Mouse (Mus musculus): ENCODE results near the gene Chka. TPM values are rescaled to one million over a fixed set of nuclear protein-coding genes. Genes with fewer than 3 reads are reported as not detected.

The Chka gene
- total RNA-seq, 2 experiments from 2014 or later: 11.8 to 15.5 TPM

DNA sequence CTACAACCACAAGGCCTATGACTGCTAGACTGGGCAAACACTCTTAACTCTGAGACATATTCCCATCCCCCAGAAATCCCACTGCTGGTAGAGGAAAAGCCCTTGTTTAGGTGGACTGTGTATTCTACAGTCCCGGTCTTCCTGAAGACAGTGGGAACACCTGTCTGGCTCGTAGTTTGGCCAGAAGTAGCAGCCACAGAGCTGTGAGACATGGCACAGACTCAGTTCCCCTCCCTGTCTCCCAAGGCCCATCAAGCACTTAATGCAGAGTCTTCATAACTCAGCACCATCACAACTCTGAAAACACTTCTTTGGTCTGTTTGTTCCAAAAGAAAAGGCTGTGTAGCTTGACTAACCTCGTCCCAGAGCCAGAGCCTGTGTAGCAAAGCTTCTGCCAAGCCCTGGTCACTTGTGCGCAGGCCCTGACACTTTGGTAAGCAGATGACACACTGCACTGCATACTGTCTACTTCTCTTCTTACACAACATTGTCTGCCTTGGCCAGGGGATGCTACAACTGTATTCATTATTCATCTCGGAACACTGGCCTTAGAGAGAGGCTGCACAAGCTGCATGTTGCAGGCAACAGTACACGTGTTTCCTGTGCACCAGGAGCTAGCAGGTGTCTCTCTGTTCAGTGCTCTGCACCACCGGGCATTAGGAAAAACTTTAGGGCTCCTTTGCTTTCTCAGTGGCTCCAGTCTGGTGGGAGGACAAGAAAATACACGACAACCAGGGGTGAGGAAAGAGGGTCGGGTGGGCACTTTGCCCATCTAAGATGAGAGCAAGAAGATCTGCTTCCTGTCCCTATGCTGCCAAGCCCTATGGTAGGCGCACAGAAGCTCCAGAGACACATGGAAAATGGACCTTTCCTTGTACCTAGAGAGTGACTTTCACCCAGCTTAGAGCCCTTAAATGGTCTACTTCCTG, 4.6 kb upstream of the Chka start:
- no peak for DNase-seq

DNA sequence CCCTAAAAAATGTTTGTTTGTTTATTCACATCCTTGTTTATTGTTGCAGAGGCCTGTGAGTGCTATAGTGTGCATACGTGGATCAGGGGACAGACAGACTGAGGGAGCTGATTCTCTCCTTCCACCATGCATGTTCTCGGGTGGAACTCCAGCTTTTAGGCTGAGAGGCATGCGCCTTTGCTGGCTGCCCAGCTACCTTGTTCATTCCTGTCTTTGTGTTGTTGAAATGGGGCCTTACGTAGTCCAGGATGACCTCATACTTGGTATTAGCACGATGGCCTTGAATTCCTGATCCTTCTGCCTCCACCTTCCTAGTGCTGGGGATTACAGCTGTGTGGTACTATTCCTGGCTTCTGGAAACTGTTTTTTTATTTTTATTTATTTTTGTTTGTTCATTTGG, 3.9 kb upstream of the Chka start:
- DNase-seq: no peak

DNA sequence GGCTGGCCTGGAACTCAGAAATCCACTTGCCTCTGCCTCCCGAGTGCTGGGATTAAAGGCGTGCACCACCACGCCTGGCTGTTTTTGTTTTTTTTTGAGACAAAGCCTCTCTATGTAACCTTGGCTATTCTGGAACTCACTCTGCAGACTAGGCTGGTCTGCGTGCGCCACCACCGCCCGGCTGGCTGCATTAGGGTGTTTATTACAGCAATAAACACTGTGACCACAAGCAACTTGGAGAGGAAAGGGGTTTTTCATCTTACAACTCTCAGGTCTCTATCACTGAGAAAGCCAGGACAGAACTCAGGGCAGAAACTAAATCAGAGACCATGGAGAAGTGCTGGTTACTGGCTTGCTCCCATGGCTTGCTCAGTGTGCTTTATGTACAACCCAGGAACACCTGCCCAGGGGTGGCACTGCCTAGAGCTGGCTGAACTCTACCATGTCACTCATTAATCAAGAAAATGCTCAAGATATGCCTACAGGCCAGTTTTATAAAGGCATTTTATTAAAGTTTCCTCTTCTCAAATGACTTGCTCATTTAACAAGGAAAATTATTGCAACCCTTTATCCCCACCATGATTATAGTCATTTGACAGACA, 3.3 kb upstream of the Chka start:
- no peak for DNase-seq

DNA sequence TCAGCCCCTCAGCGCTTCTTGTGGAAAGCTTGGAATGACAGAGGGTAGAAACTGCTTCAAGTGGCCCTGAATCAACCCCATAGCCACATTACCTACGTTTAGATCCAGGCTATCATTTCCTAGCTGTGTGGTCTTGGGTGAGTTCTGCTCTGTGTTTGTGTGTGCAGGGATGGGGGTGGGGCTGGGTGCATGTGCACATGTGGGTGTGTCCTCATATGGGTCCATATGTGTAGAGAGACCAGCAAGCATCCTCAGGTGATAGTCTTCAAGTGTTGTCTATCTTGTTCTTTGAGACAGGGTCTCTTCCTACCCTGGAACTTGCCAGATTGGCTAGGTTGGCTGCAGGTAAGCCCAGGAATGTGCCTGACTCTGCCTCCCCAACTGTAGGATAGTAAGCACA, 2.3 kb upstream of the Chka start:
- no peak for DNase-seq

DNA sequence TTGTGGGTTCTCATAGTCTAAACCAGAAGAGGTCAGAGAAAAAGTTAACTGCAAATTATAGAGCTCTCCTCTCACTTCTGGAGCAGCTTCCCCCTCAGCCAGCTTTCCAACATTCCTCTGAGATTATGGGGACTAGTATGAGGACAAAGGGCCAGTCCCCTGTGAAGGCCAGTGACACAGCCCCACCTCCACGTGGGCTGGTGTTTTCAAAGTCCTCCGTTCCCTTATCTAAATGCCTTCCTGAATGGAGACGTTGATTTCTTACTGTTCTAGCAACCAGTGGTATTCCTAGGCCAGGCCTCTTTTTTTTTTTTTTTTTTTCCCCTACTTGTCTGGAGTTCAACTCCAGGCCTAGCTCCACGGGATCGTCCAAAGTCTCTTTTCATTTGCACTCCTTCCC, 1.5 kb upstream of the Chka start:
- DNase-seq: peak in 1 of 2 experiments; percentile 16

DNA sequence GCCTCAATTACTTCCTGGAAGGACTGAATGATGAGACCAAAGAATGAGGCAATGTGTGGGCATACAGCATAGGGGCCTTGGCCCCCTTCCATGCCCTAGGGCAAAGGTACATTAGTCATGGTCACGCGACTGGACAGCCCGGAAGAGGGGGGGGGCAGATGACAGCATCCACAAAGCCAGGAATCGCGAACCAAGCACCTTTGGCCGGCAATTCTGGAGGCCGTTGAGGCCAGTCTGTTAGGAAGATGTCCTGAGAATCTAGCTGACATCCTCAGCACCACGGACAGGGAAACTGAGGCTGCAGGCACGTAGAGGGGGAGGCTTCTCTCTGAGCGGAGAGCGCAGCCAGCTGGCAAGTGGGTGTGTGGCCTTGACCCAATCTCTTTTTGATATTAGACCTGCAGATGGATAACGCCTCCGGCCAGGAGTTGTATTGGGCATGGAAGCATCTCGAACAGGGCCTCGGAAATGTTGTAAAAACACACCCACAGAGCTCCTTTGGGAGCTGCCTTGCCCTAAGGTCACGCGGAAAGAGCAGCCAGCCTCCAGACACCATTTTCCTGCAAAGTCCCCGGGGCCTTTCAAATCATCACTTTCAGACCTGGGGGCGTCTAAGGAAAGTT, 615 bp upstream of the Chka start:
- DNase-seq: peak in 1 of 2 experiments; percentile 27

DNA sequence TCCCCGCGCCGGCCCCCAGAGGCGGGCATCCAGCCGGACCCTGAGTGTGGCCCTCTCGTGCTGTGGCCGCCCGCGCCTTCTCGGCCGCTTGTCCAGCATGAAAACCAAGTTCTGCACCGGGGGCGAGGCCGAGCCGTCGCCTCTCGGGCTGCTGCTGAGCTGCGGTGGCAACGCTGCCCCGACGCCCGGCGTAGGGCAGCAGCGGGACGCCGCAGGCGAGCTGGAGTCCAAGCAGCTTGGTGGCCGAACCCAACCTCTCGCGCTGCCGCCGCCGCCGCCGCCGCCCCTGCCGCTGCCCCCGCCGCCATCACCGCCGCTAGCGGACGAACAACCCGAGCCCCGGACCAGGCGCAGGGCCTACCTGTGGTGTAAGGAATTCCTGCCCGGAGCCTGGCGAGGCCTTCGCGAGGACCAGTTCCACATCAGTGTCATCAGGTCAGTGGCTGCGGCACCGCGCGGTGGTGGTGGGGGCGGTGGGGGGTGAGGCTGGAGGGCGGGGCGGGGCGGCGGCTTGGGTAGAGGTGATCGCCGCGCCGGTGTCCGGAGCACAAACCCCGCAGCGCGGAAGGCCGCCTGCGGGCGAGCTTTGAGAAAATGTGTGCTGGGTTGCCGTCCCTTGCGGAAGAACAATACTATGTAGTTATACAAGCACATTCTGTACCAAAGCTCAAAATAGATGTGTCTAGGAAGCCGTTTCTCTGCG, 557 bp downstream of the Chka start:
- DNase-seq: peak; percentile 50 to 71

DNA sequence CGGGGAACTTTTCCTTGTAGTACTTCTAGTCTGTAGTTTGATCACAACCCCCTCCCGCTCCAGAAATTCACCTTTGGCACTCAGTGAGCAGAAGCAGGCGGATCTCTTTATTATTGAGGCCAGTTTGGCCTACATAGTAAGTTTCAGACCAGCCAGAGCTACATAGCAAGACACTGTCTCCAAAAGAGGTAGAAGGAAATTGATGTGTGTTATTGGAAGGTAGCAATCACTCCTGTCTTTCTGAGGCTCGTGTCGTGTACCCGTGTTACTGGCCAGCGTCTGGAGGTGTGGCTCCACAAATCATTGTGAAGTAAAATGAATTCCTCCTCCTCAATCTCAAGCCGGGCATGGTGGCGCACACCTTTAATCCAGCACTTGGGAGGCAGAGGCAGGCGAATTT, 1.5 kb downstream of the Chka start:
- no peak for DNase-seq

DNA sequence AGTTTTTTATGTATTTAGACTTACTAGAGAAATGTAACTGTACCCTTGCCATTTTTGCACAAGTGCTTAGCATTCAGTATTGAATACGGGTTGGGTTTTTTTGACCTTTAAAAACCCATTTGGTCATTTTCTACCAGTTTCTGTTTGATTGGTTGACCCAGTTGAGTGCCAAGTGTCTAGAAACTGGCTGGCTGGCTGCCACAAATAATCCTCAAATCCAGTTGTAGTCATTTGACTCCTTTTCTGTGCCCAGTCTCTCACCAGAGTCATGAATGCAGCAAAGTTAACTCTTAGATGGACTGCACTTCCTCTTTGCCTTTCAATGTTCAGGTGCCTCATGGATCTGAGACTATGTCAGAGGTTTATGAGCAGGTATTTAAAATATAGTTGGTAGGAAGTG, 2.3 kb downstream of the Chka start:
- no peak for DNase-seq

DNA sequence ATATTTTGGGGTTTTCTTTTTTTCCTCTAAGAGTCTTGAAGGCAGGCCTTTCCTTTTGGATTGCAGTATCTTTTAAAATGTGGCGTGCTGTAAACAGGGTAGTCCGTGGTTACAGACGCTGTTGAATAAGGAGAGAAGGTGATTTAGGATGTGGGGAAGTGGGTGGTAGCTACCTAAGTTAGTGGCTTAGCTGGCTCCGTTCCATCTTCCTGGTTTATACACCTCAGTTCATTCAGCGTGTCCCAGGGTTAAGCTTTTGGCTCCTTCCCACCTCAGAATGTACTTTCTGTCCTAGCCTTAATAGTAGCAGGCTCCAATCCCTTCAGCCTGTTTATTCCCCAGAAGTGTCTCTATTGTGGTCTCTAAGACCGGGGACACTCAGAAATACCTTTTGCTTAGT, 3.5 kb downstream of the Chka start:
- DNase-seq: no peak

DNA sequence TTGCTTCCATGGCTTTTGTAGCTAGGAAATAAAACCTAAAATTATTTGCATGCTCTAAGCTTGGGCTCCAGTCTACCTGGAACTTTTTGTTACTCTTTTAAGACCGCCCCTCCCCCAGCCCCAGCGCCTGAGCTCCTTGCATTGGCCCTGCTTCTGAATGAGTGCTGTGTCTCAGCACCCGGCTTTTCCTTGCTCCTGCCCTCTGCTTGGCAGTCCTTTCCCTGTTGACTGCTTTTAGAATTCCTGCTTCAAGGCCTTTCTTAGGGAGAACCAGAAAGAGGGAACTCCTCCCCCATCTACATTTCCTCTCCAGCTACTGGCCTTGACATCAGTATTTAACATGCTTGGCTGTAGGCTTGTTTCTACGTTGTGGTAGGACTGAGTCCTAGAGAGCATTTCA, 4.0 kb downstream of the Chka start:
- no peak for DNase-seq

DNA sequence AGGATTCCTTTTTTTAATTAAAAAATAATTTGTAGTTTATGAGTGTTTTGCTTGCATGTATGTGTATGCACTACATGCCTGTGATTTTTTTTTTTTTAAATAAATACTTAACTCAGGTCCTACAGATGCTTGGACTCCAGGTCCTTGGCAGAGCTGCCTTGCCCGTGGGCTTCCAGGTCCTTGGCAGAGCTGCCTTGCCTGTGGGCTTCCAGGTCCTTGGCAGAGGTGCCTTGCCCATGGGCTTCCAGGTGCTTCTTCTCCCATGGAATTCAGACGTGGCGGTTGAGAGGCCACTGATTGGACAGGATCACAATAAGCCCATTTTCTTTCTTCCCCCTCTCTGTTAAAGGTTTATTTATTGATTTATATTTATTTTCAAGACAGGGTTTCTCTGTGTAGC, 5.6 kb downstream of the Chka start:
- DNase-seq: no peak

DNA sequence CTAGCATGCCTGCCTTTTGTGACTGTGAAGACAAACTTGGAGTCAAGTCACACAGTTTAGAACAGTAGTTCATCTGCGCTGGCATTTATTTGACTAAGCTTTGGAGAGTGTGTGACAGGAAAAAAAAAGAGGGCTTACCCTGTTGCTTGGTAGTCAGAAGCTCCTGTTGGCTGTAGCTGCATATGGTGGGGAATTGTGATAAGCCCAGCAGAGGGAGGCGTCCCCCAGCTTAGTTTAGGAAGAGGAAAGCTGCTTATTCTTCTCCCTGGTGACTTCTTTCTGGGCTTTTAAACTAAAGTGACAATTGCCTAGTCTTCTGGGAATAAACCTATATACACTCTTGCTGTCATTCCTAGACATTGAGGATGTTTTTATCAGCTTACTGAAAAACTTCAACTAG, 11.1 kb downstream of the Chka start:
- no peak for DNase-seq

DNA sequence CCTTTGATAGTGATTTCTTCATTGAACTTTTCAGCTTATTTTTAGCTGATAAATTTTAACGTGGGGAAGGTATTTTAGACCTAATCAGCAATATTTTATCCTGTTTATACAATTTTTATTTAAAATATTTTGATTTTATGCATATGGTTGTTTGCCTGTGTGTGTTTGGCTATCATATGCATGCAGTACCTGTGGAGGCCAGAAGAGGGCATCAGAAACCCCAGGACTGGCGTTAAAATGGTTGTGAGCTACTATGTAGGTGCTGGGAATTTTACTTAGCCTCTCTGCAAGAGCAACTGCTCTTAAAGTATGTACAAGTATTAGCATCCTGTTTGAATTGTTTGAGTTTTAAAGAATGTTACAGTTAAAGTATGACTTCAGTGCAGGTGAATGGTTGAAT, 13.4 kb downstream of the Chka start:
- DNase-seq: no peak

DNA sequence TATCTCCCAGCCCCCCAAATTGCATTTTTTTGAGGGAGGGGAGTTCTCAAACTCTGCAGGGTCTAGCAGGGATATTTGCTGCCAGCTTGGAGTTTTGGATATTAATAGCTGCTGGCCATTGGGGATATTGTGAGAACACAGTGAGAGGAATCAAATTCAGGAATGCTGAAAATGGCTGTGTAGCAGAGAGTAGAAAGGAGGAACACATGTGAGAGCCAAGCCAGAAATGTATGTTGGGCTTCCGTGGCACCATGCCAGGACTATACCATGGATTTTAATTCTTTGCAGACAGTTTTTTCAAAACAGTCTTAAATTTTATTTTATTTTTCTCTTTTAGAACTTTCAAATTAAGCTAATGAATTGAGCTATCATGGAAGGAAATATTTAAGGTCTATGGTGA, 16.7 kb downstream of the Chka start:
- no peak for DNase-seq

DNA sequence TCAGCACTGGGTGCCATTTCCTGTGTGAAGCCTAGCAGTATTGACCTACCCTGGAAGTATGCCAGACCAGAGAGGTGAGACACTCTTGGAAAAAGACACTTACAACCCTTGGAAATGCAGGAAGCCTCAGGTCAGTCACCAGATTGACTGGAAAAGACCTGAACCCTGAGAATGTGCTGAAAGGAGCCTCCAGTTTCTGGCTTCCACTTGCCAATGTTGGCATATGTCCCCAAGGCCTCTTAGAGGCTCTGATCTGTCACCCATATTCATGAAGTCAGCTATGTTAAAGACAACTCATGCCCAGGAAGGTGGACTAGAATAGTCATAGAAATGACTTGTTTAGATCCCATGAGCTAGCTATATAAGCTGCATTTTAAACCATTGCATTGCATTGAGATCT, 19.9 kb downstream of the Chka start:
- DNase-seq: no peak

DNA sequence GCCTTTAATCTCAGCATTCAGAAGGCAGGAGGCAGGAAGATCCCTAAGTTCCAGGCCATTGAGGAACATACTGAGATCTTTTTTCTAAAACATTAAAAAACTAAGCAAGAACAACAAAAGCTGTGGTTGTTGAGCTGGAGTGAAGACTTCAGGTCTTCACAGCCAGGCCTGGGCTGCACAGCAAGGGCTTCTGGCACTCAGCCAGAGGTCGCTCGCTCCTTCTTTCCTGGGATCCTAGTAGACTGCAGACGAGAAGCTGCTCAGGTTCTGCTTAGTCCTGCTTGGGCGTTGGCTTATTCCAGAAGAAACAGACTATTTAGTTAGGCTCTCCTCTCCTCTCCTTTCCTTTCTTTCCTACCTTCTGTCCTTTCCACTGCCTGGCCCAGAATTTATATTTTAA, 20.8 kb downstream of the Chka start:
- DNase-seq: no peak

DNA sequence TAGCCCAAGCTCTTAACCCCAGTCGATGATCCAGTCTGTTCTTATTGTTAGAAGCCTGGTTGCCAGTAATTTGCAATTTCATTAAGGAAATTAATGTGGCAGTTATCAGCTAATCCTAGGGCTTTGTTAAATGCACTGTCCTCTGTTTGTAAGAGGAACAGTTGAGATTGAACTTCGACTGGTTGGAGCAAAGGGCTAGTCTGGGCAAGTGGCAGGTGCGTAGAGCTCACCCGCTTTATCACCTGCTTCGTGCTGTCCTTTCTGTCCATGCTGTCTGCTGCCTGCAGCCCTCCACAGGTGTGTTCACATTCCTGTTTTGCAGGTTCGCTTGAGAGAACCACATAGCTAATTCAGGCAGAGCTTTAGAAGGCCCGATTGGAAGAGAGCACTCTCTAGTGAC, 23.5 kb downstream of the Chka start:
- no peak for DNase-seq

DNA sequence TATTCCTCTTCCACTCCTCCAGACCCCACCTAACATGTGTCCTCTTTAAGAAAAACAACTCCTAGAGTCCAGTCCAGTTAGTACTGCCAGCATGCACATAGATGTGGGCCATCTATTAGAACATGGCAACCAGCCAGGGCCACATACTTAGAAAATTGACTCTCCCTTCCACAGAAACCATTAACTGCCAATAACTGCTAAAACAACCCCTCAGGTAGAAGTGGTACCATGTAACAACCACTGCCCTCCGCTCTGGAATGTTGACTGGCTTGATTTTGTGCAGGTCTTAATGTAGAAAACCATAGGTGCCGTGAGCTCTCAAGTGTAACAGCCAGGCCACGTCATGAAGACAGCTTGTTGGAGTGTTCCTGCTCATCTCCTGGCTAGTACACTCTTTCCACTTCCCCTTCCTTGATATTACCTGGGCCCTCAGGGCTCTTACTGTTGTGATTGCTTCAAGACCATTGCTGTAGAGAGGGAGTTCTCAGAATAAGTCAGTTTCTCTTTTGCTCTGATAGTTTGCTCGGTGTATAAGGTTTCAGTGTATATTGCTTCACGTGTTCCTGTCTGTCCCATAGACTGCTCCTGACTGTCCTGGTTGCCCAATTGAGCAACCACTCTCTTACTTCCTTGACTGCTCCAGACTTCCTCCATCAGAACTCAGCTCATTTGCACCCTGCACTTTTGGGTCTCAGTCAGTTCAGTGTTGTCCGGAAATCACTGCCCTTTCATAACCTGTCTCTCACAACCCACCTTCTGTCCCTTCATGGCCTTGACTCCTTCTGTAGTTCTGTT, 28.7 kb downstream of the Chka start:
- no peak for DNase-seq

DNA sequence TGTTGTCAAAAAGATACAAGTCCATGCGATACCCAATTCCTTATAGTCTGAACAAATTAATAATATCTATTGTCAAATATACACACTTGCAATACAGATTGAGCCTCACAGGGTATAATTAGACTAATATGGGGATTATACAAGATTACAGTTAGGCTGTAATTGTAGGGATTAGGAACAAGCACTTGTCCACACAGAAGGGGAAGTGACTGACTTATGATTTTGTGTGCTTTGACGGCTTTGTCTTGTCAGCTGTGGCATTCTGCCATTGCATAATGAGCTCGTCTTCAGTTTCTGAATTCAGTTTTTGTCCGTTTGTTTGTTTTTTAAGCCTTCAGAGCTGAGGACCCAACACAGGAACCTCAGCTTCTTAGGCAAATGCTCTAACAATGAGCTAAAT, 30.6 kb downstream of the Chka start:
- no peak for DNase-seq

DNA sequence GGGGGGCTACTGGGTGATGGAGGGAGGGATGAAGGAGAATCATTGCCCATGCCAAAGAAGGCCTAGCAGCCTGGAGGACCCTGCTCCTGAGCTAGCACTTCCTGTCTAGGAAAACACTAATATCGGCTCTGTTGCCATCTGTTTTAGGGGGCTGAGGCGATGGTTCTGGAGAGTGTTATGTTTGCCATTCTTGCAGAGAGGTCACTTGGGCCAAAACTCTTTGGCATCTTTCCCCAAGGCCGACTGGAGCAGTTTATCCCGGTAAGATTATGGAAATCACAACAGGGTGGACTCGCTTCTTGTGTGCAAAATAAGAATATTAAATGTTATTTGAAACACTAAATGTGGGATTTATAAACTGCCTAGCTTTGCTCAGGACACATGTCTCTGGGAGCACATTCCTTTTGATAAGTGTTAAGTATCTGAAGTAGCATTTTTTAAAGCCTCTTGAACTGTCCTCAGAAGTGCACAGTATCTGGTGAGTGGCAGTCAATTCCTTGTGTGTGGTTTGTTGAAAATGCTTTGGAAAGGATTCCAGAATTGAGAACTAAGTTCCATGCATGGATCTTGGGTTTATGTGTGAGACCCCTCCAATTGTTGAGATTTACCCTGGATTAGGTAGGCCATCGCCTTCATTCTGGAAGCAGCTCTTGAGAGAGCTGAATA, 32.9 kb downstream of the Chka start:
- DNase-seq: no peak
